In genomic region chr2:153463257-153463656, GRCm38 (mm10) we compare ENCODE assay signal across 23 mouse cellular contexts. TPM values are rescaled to one million over a fixed set of nuclear protein-coding genes. Genes with fewer than 3 reads are reported as not detected.
DNase-seq lines count a peak whose midpoint lies in the region; ATAC-seq and TF ChIP-seq lines count a peak whose summit lies in the region.
"Had no signal": no experiment of that assay in that cellular context is flagged by ENCODE, and none has a peak within 500 bp of the region (broad histone marks: within the 10 kb centered on the region; RNA-seq: fewer than 3 reads in every experiment).

No protein-coding gene starts in this region.

- no peak for DNase-seq in gastrocnemius, adult 2 months
- no peak for DNase-seq in gastrocnemius, postnatal 4 days (ENCODE audit: low spot score in 2 of 2)
- DNase-seq in lung, embryonic 14.5 days: peak; percentile 57
- no peak for DNase-seq in lung, adult 2 months
- peak; percentile 28 for DNase-seq in induced T-regulatory cell, adult 2 months (ENCODE audit: low read depth)
- DNase-seq in spleen, adult 12 weeks (ENCODE audit: low spot score): no peak
- DNase-seq in Muller cell, postnatal 12 days (ENCODE audit: inconsistent ontology term): no peak
- DNase-seq: adrenal gland, adult 8-10 months; cerebellum, adult 9-10 months; gastrocnemius, postnatal 10 days; heart, postnatal 4 days; layer of hippocampus, adult 9-11 months; right cerebral cortex, adult 18-20 months had no signal

- H3K4me1 ChIP-seq in lung, embryonic 14.5 days (ENCODE audit: insufficient read depth): no peaks in the 10 kb centered on the region
- H3K4me1 ChIP-seq in lung, adult 2 months (ENCODE audit: control insufficient read depth, insufficient read depth, low read length): no peaks in the 10 kb centered on the region
- H3K4me1 ChIP-seq in ES-Bruce4 (ENCODE audit: control insufficient read depth, insufficient read depth, low read length): no peaks in the 10 kb centered on the region

- no peaks in the 10 kb centered on the region for H3K9me3 ChIP-seq in lung, embryonic 14.5 days (ENCODE audit: low read depth, low read length)
- no peaks in the 10 kb centered on the region for H3K9me3 ChIP-seq in ES-Bruce4 (replicated peaks; ENCODE audit: control insufficient read depth, insufficient read depth, low read length, poor library complexity, severe bottlenecking)
- H3K9me3 ChIP-seq: heart, embryonic 12.5 days; neural tube, embryonic 15.5 days had no signal

- WGBS in lung, embryonic 14.5 days: 71% methylated on average over 3 of the region's 3 CpGs
- 82% methylated on average over 3 of the region's 3 CpGs for WGBS in lung, adult 2 months

- no peak for ATAC-seq in lung, embryonic 14.5 days (ENCODE audit: insufficient read depth)
- ATAC-seq: inflammation-experienced regulatory T-cells, adult 6 months had no signal

- no peak overlapping the region for H3K4me2 ChIP-seq in lung, embryonic 14.5 days
- H3K4me2 ChIP-seq: heart, embryonic 12.5 days; neural tube, embryonic 15.5 days had no signal

- H3K36me3 ChIP-seq in lung, embryonic 14.5 days (ENCODE audit: insufficient read depth): no peaks in the 10 kb centered on the region
- no peaks in the 10 kb centered on the region for H3K36me3 ChIP-seq in ES-Bruce4 (ENCODE audit: control insufficient read depth, insufficient read depth, low read length, poor library complexity, severe bottlenecking)

- TF ChIP-seq EP300 in ES-Bruce4 (IDR thresholded peaks at IDR 0.05; ENCODE audit: insufficient read depth, low read depth, low read length): no peak

- TF ChIP-seq POLR2A in lung, adult 2 months (IDR thresholded peaks at IDR 0.05; ENCODE audit: borderline replicate concordance, extremely low read depth, low read depth, low read length): no peak
- TF ChIP-seq POLR2A in ES-Bruce4 (IDR thresholded peaks at IDR 0.05; ENCODE audit: insufficient read depth, low read length): no peak

- 0 out of 2 replicates have a peak, but pooled peaks have one; percentile 17 for TF ChIP-seq CTCF in gastrocnemius, adult 2 months (IDR thresholded peaks at IDR 0.05)
- TF ChIP-seq CTCF in lung, embryonic 14.5 days (IDR thresholded peaks at IDR 0.05; ENCODE audit: low read depth): peak; percentile 50
- no peak for TF ChIP-seq CTCF in lung, adult 2 months (IDR thresholded peaks at IDR 0.05; ENCODE audit: insufficient read depth, low read length)
- peak; percentile 3 for TF ChIP-seq CTCF in ES-Bruce4 (IDR thresholded peaks at IDR 0.05; ENCODE audit: low read depth, low read length)

- no peak overlapping the region for H3K4me3 ChIP-seq in gastrocnemius, adult 2 months
- H3K4me3 ChIP-seq in lung, embryonic 14.5 days (ENCODE audit: low read depth, low read length): no peak overlapping the region
- H3K4me3 ChIP-seq in lung, adult 2 months (replicated peaks; ENCODE audit: extremely low read depth, low read depth, low read length): no peak overlapping the region
- no peak overlapping the region for H3K4me3 ChIP-seq in ES-Bruce4 (ENCODE audit: low read depth, low read length)
- H3K4me3 ChIP-seq: heart, embryonic 12.5 days; neural tube, embryonic 15.5 days had no signal

- H3K9ac ChIP-seq in lung, embryonic 14.5 days: no peak overlapping the region
- H3K9ac ChIP-seq in ES-Bruce4 (ENCODE audit: low read depth, poor library complexity, severe bottlenecking): no peak overlapping the region
- H3K9ac ChIP-seq: heart, embryonic 12.5 days; neural tube, embryonic 15.5 days had no signal

- intact Hi-C loops in gastrocnemius, adult 2 months (cut with DNase I): no loop called here

- H3K27ac ChIP-seq in gastrocnemius, adult 2 months: no peak overlapping the region
- no peak overlapping the region for H3K27ac ChIP-seq in lung, embryonic 14.5 days (ENCODE audit: low read depth)
- H3K27ac ChIP-seq in ES-Bruce4 (ENCODE audit: insufficient read depth, low read length): no peak overlapping the region
- H3K27ac ChIP-seq: neural tube, embryonic 15.5 days had no signal

- no peaks in the 10 kb centered on the region for H3K27me3 ChIP-seq in lung, embryonic 14.5 days (ENCODE audit: insufficient read depth, low read length)
- no peaks in the 10 kb centered on the region for H3K27me3 ChIP-seq in ES-Bruce4 (ENCODE audit: control insufficient read depth, insufficient read depth, low read length, poor library complexity, severe bottlenecking)
- H3K27me3 ChIP-seq: heart, embryonic 12.5 days; neural tube, embryonic 15.5 days had no signal

RNA-seq across cellular contexts. Expression of gene 4930404H24Rik, which starts 29.3 kb away (rescaled TPM):
- total RNA-seq in gastrocnemius, adult 2 months (2021): not detected
- total RNA-seq in gastrocnemius, postnatal 4 days (2021): not detected
- not detected in 2 replicates for polyA plus RNA-seq in lung, embryonic 14.5 days (2014; fragmentation: Nextera tagmentation; extraction: Ambion mirVana)
- not detected in 2 replicates for polyA plus RNA-seq in lung, adult 2 months (2012; rRNA removed)
- not detected in 2 replicates for polyA plus RNA-seq in ES-Bruce4 (2011; ENCODE audit: insufficient read depth, insufficient read length, low read depth, missing spikeins)
- total RNA-seq: adrenal gland, adult 8-10 months; gastrocnemius, postnatal 10 days; heart, postnatal 4 days; left cerebral cortex, postnatal 10 days; megakaryocyte-erythroid progenitor cell, adult 5-6 weeks had no signal
- polyA plus RNA-seq: heart, embryonic 12.5 days; inflammation-experienced regulatory T-cells, adult 6 months; kidney, embryonic 16.5 days; limb, embryonic 14.5 days; lung, embryonic 16.5 days; neural tube, embryonic 15.5 days; urinary bladder, adult 2 months had no signal

Comparison
In these comparisons a context has a peak if more than half of its experiments do, and no peak if none do; other contexts are left out.
1. DNase-seq: peak in lung, embryonic 14.5 days (single experiment) and induced T-regulatory cell, adult 2 months (single experiment); none in gastrocnemius, adult 2 months (single experiment), gastrocnemius, postnatal 4 days (0 of 2), lung, adult 2 months (single experiment), spleen, adult 12 weeks (single experiment) and Muller cell, postnatal 12 days (single experiment).